Mouse (Mus musculus) macrophage (primary cell): ENCODE results near the gene Sh3d21. TPM values are rescaled to one million over a fixed set of nuclear protein-coding genes. Genes with fewer than 3 reads are reported as not detected.
A peak's percentile ranks its signal among the peaks of the same experiment; 100 is the strongest.

Source experiments
- H3K27ac ChIP-seq: fragments of 350-480 bp; formaldehyde crosslinking; 2 replicates; pipeline ENCODE4 v1.9.0; 2021
- H3K36me3 ChIP-seq: fragments of 350-480 bp; formaldehyde crosslinking; 2 replicates; pipeline ENCODE4 v1.9.0; 2021; ENCODE audit errors: inconsistent target
- H3K4me3 ChIP-seq: fragments of 350-480 bp; formaldehyde crosslinking; 2 replicates; pipeline ENCODE4 v1.9.0; 2021; ENCODE audit errors: inconsistent target
- H3K79me2 ChIP-seq: fragments of 350-480 bp; formaldehyde crosslinking; 2 replicates; pipeline ENCODE4 v1.9.0; 2021; ENCODE audit errors: inconsistent target
- WGBS: methylation state at CpG from one replicate; pipeline ENCODE4 v1.1.7; 2026; ENCODE audit warnings: inconsistent platforms; ENCODE audit not compliant: missing documents; 5-methylcytosine and 5-hydroxymethylcytosine counted together
- polyA plus RNA-seq: library from polyadenylated mRNA; stranded (reverse); fragments of 250-400 nt; gene quantifications from 3 replicates; pipeline ENCODE4 v1.2.4, GENCODE M21; 2018; ENCODE audit warnings: inconsistent platforms

Gene Sh3d21
- polyA plus RNA-seq, 1 experiment from 2014 or later: 0.59 TPM

DNA sequence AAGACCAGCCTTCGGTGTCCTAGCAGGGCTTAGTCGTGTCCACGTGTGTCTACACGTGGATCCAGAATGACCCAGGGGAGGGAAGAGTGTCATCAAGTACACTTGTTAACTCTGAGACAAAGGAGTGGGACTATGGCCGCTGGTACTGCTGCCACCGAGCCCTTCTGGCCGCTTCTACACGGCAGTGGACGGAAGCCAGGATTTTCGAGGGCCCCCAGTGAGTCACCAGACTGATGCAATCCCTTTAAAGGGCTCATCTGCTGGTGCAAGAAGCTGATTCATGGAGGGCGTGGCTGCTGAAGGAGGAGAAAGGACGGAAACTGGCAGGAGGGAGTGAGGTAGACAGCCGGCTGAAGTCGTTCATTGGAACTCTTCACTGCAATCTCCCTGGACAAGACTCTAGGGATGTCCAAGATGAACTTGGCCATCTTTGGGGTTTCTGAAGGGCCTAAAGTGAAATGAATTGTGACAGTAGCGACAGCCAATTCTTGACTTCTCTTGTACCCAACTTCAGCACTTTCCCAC, 60.2 kb downstream of the Sh3d21 start:
- Histone ChIP-seq H3K4me3 (peak overlapping the region; percentile 41), H3K79me2 (peaks cover 78% of the 10 kb centered on the region), H3K36me3 (peaks cover 7% of the 10 kb centered on the region; the same call in 1 of the 2 replicates), H3K27ac (peak overlapping the region; percentile 80)
- 1% methylated on average over 15 of the region's 15 CpGs for WGBS

GRCm38 (mm10) chr4:126102061-126102841, 61.0 kb downstream of the Sh3d21 start:
- peak overlapping the region; percentile 80 for H3K27ac ChIP-seq
- peak overlapping the region; percentile 41; the same call in 1 of the 2 replicates for H3K4me3 ChIP-seq
- 44% methylated on average over 7 of the region's 7 CpGs for WGBS
- H3K36me3 ChIP-seq: peaks cover 7% of the 10 kb centered on the region; the same call in 1 of the 2 replicates
- H3K79me2 ChIP-seq: peaks cover 78% of the 10 kb centered on the region

GRCm38 (mm10) chr4:126100764-126101163, 62.5 kb downstream of the Sh3d21 start:
- H3K27ac ChIP-seq: no peak overlapping the region
- 97% methylated on average over 3 of the region's 3 CpGs for WGBS
- H3K79me2 ChIP-seq: peaks cover 70% of the 10 kb centered on the region
- peaks cover 7% of the 10 kb centered on the region; the same call in 1 of the 2 replicates for H3K36me3 ChIP-seq
- H3K4me3 ChIP-seq: no peak overlapping the region

Other genes with a start within 250 kb of the Sh3d21 start
- 16.5 to 106 TPM (median 61.5 TPM) in 3 replicates for gene Csf3r, start 138.9 kb downstream of the Sh3d21 start, polyA plus RNA-seq
- 75.9 to 175 TPM (median 85.2 TPM) in 3 replicates for gene Mrps15, start 116.6 kb downstream of the Sh3d21 start, polyA plus RNA-seq
- 1.3 to 1.4 TPM (median 1.4 TPM) in 3 replicates for gene Oscp1, start 104.9 kb downstream of the Sh3d21 start, polyA plus RNA-seq
- 32.0 to 47.2 TPM (median 38.4 TPM) in 3 replicates for gene Lsm10, start 66.9 kb downstream of the Sh3d21 start, polyA plus RNA-seq
- 16.8 to 26.2 TPM (median 19.5 TPM) in 3 replicates for gene Stk40, start 59.5 kb downstream of the Sh3d21 start, polyA plus RNA-seq
- 4.4 to 20.0 TPM (median 6.2 TPM) in 3 replicates for gene Eva1b, start 15.7 kb downstream of the Sh3d21 start, polyA plus RNA-seq
- 109 to 345 TPM (median 123 TPM) in 3 replicates for gene Thrap3, start 39.3 kb upstream of the Sh3d21 start, polyA plus RNA-seq
- gene Map7d1, start 92.9 kb upstream of the Sh3d21 start, polyA plus RNA-seq: 105 to 157 TPM (median 139 TPM) in 3 replicates
- gene Trappc3, start 98.8 kb upstream of the Sh3d21 start, polyA plus RNA-seq: 93.4 to 103 TPM (median 95.6 TPM) in 3 replicates
- gene Col8a2, start 123.3 kb upstream of the Sh3d21 start, polyA plus RNA-seq: not detected in 3 replicates
- 12.8 to 27.0 TPM (median 21.1 TPM) in 3 replicates for gene Adprhl2, start 158.2 kb upstream of the Sh3d21 start, polyA plus RNA-seq
- gene Tekt2, start 162.2 kb upstream of the Sh3d21 start, polyA plus RNA-seq: 0.22 to 0.36 TPM (median 0.25 TPM) in 3 replicates